In the genomic region with DNA sequence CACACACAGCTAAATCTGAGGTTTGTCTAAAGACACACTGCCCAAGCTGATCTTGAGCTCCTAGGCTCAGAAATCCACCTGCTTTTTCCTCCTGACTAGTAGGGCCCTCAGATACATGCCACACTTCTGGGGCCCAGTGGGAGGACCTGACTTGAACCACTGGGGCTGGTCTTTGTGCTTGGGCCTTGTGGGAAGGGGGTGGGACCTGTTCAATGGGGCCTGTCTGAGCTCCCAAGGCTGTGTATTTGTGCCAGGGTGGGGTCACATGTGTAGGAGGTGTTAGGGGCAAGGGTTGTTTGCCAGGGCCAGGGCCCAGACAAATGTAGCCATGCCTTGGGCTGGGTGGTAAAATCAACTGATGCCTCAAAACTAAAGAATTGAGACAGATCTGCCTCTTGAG, we compare ENCODE assay signal across 22 mouse cellular contexts. TPM values are rescaled to one million over a fixed set of nuclear protein-coding genes. Genes with fewer than 3 reads are reported as not detected.
"Had no signal": no experiment of that assay in that cellular context is flagged by ENCODE, and none has a peak within 500 bp of the region (broad histone marks: within the 10 kb centered on the region; RNA-seq: fewer than 3 reads in every experiment).

No protein-coding gene starts in this region.

RNA-seq across cellular contexts. Expression of a gene that starts 56.8 kb away (rescaled TPM):
- polyA plus RNA-seq: heart, embryonic 10.5 days; heart, embryonic 11.5 days; heart, embryonic 12.5 days; heart, embryonic 13.5 days; heart, embryonic 14.5 days; heart, embryonic 15.5 days; heart, embryonic 16.5 days; heart, postnatal 0 days; hindbrain, embryonic 10.5 days; hindbrain, embryonic 11.5 days; hindbrain, embryonic 12.5 days; hindbrain, embryonic 13.5 days; hindbrain, embryonic 14.5 days; hindbrain, embryonic 15.5 days; hindbrain, embryonic 16.5 days; hindbrain, postnatal 0 days; inflammation-experienced regulatory T-cells, adult 6 months; intestine, embryonic 14.5 days; intestine, postnatal 0 days; kidney, embryonic 14.5 days; kidney, postnatal 0 days; large intestine, adult 2 months had no signal
